Mouse (Mus musculus): Measurements from ENCODE around the gene Sh3kbp1. TPM values are rescaled to one million over a fixed set of nuclear protein-coding genes. Genes with fewer than 3 reads are reported as not detected.
"Not testable (repeated sequence)": the region's sequence is repeated elsewhere in the genome, so short reads cannot be mapped to it uniquely, and the experiment has no call there.

Gene Sh3kbp1
- 39.1 and 40.8 TPM in 2 replicates for polyA plus RNA-seq (2015; fragmentation: Nextera tagmentation; extraction: Ambion mirVana)

DNA sequence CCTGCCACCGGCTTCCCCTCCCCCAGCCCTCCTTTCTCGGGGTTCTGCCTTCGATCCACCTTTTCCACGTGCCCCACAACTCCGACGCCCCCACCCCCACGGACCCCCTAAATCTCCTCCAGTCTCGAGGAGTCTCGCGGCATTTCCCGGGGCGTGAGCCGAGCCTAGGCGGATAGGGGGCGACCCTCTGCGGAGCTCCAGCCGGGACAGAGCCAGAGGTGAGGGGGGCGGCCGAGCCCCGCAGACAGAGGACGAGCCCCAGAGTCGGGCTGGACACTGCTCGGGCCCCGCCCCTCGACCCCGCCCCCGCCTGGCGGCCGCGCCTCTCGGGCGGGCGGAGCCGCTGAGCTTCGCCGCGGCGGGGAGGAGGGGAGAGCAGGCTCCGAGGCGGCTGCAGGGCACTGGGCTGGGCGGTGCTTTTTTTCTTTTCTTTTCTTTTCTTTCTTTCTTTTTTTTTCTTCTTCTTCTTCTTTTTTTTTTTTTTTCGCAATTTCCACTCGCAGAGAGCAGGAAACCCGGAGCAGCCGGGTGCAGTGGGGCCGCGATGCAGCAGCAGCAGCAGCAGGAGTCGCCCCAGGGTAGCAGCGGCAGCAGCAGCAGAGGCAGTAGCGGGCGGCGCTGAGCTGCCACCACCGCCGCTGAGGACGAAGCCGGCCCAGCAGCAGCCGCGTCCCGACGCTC lies at the start of gene Sh3kbp1:
TSS of gene Sh3kbp1 (plus strand) at position 366 of the 681 bp plus-strand sequence.
- Histone ChIP-seq H3K4me3 (replicated peaks) (peak within 1 kb of the TSS; percentile 60), H3K9me3 (replicated peaks) (no peaks in the 10 kb centered on the region), H3K27ac (replicated peaks) (peak within 1 kb of the TSS; percentile 58), H3K27me3 (0 out of 2 replicates have a peak, but pooled peaks cover 4% of the 10 kb centered on the region), H3K36me3 (no peaks in the 10 kb centered on the region), H3K4me2 (replicated peaks) (peak within 1 kb of the TSS; percentile 66), H3K9ac (peak within 1 kb of the TSS; percentile 40), H3K4me1 (0 out of 2 replicates have a peak, but pooled peaks cover 3% of the 10 kb centered on the region)
- WGBS = 18% methylated on average over 39 of the region's 60 CpGs
- peak; percentile 85 for ATAC-seq (ENCODE audit: insufficient number of reproducible peaks, low FRiP score, low TSS enrichment, low read depth)

DNA sequence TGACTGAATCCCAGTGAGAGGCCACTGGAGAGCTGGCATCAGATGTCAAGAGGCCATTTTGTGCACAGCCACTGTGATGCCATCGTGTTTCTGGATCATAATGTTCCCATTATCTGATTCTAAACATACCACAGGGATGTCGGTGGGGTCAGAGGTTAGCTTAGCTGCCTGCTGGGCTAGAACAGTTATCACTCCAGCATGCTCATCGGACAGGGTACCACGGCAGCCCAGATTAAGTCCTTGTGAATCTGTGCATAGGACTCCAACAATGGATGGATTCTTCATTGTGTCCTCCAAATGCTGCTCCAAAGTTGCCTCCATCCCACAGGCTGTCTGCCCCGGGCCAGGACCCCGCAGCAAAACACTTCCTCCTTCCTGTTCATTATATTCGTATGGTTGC lies 42.3 kb upstream of the Sh3kbp1 start:
- not testable (repeated sequence) for ATAC-seq (ENCODE audit: insufficient number of reproducible peaks, low FRiP score, low TSS enrichment, low read depth); H3K27me3 ChIP-seq
- 56% methylated on average over 7 of the region's 7 CpGs for WGBS

DNA sequence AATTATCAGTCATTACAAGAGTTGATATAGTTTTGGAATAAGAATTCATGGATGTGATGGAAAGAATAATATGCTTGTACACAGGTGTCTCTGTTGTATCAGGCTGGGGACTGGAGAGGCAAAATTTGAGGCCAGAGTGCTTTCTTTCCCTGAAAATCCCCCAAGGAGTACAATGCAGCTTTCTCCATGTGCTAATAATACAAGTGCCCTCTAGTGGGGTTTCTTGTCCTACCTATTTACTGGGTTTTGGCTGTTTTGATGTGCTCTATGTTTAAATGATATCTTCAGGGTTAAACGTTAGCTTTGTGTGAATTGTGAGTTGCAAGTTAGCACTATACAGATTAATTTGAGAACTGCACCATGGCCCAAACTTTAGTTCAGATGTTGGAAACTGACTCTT lies 35.4 kb upstream of the Sh3kbp1 start:
- no peaks in the 10 kb centered on the region for H3K4me1 ChIP-seq
- no peaks in the 10 kb centered on the region for H3K27me3 ChIP-seq
- H3K4me3 ChIP-seq (replicated peaks) = no peak overlapping the region
- H3K36me3 ChIP-seq = no peaks in the 10 kb centered on the region
- no peak overlapping the region for H3K4me2 ChIP-seq (replicated peaks)
- no peak overlapping the region for H3K9ac ChIP-seq
- no peaks in the 10 kb centered on the region for H3K9me3 ChIP-seq (replicated peaks)
- no peak for ATAC-seq (ENCODE audit: insufficient number of reproducible peaks, low FRiP score, low TSS enrichment, low read depth)
- H3K27ac ChIP-seq (replicated peaks) = no peak overlapping the region
- WGBS = 55% methylated on average over 1 of the region's 1 CpGs

More for the DNA sequence above, 42.3 kb upstream of the Sh3kbp1 start:
- not testable (repeated sequence) for H3K4me3 ChIP-seq (replicated peaks); H3K4me1 ChIP-seq; H3K9me3 ChIP-seq (replicated peaks); H3K27ac ChIP-seq (replicated peaks); H3K9ac ChIP-seq; H3K36me3 ChIP-seq; H3K4me2 ChIP-seq (replicated peaks)

DNA sequence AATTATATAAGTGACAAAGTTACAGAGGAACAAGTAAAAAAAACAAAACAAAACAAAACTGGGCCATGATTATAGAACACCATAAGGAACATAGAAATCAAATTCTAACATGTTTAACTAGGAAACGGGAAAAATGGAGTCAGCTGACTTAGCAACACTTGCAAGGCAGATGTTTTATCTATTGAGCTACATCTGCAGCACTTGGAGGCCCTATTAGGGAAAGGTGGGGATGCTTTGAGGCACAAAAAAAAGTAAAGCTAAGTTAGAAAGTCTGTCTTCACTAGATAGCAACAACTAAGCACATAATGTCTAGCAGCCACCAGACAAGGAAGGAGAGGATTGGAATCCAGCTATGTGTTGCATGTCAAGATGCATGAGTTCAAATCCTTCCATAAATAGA lies 29.6 kb upstream of the Sh3kbp1 start:
- Histone ChIP-seq H3K27ac (replicated peaks) (no peak overlapping the region), H3K9ac (no peak overlapping the region), H3K36me3 (no peaks in the 10 kb centered on the region), H3K4me2 (replicated peaks) (no peak overlapping the region), H3K4me3 (replicated peaks) (no peak overlapping the region), H3K4me1 (no peaks in the 10 kb centered on the region), H3K27me3 (no peaks in the 10 kb centered on the region), H3K9me3 (replicated peaks) (no peaks in the 10 kb centered on the region)
- WGBS = 48% methylated on average over 1 of the region's 1 CpGs
- no peak for ATAC-seq (ENCODE audit: insufficient number of reproducible peaks, low FRiP score, low TSS enrichment, low read depth)

DNA sequence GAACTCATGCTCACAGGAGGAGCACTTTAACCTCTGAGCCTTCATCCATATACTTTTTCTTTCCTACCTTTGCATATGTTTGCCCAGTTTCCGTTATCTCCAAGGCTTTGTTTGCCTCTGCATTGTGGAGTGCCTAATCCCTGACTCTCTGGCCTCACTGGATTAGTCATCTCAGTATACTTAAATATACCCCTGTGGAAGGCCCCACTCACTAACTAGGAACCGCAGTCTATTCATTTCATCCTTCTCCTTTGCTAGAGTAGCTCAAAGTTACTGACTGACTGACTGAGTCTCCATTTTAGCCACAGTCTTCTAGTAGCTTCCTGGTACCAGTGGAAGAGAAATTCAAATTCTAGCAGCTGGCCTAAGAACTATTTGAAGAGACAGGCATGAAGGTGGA lies 22.2 kb upstream of the Sh3kbp1 start:
- Histone ChIP-seq H3K4me3 (replicated peaks) (no peak overlapping the region), H3K27me3 (peaks cover 2% of the 10 kb centered on the region; the same call in 1 of the 2 replicates), H3K4me1 (no peaks in the 10 kb centered on the region), H3K9me3 (replicated peaks) (no peaks in the 10 kb centered on the region), H3K4me2 (replicated peaks) (no peak overlapping the region), H3K9ac (no peak overlapping the region), H3K27ac (replicated peaks) (no peak overlapping the region), H3K36me3 (no peaks in the 10 kb centered on the region)
- ATAC-seq (ENCODE audit: insufficient number of reproducible peaks, low FRiP score, low TSS enrichment, low read depth) = no peak
- 83% methylated on average over 2 of the region's 2 CpGs for WGBS

DNA sequence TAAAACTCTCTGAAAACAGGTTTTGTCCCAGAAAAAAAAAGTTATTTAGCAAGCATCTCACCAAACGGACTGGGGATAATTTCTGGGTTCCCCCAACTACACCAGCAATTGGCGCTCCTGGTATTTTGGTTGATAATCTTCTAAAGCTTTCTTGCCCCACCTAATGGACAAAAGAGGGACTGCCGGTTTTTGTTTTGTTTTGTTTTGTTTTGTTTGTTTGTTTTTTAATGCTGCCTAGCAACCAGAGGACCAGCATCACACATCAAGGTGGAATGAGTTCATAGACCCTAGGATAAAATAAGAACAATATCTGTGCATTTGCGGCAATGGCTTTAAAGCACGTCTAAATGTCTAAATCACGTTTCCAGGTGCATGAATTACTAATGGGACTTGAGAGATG lies 20.1 kb upstream of the Sh3kbp1 start:
- no peak for ATAC-seq (ENCODE audit: insufficient number of reproducible peaks, low FRiP score, low TSS enrichment, low read depth)
- WGBS = 40% methylated on average over 6 of the region's 6 CpGs

DNA sequence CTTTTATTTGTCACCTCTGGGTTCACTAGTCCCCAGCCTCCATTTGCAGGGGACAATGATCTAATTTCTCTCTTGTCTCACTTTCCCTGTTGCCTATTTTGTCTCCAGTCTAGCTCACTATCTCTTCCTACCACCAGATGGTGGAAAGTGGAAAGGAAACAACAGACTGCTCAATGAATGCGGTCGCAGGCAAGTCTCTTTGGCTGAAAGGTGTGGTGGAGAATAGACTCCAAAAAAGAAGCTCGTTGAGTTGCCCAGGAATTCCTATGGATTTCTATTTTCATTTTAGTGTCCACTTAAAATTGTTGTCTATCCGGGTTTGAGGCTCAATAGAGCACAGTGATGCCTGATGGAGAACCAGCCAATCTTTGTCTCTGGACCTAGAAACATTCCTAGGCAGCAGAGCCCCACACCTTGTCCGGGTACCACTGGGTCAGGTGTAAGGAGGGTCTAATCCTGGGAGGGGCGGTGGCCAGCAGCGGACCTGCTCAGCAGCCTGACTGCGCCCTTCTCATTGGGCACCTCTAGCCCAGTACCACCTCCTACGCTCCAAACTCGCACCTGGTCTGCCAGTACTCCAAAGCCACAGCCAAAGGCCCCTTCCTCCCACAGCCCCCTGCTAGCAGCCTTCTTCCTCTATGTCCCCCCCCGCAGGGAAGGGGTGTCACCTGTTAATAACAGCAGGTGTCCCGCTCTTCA lies 715 bp upstream of the Sh3kbp1 start:
- Histone ChIP-seq H3K4me1 (0 out of 2 replicates have a peak, but pooled peaks cover 3% of the 10 kb centered on the region), H3K9ac (no peak overlapping the region), H3K4me2 (replicated peaks) (peak overlapping the region; percentile 66), H3K4me3 (replicated peaks) (peak overlapping the region; percentile 60), H3K9me3 (replicated peaks) (no peaks in the 10 kb centered on the region), H3K27me3 (0 out of 2 replicates have a peak, but pooled peaks cover 4% of the 10 kb centered on the region), H3K36me3 (no peaks in the 10 kb centered on the region), H3K27ac (replicated peaks) (no peak overlapping the region)
- 20% methylated on average over 12 of the region's 12 CpGs for WGBS
- peak; percentile 12; the same call in 1 of the 2 replicates for ATAC-seq (ENCODE audit: insufficient number of reproducible peaks, low FRiP score, low TSS enrichment, low read depth)

More for the DNA sequence above, 20.1 kb upstream of the Sh3kbp1 start:
- Histone ChIP-seq H3K9me3 (replicated peaks) (no peaks in the 10 kb centered on the region), H3K4me1 (no peaks in the 10 kb centered on the region), H3K36me3 (no peaks in the 10 kb centered on the region), H3K27me3 (peaks cover 2% of the 10 kb centered on the region; the same call in 1 of the 2 replicates), H3K4me3 (replicated peaks) (no peak overlapping the region), H3K9ac (no peak overlapping the region), H3K27ac (replicated peaks) (no peak overlapping the region), H3K4me2 (replicated peaks) (no peak overlapping the region)

DNA sequence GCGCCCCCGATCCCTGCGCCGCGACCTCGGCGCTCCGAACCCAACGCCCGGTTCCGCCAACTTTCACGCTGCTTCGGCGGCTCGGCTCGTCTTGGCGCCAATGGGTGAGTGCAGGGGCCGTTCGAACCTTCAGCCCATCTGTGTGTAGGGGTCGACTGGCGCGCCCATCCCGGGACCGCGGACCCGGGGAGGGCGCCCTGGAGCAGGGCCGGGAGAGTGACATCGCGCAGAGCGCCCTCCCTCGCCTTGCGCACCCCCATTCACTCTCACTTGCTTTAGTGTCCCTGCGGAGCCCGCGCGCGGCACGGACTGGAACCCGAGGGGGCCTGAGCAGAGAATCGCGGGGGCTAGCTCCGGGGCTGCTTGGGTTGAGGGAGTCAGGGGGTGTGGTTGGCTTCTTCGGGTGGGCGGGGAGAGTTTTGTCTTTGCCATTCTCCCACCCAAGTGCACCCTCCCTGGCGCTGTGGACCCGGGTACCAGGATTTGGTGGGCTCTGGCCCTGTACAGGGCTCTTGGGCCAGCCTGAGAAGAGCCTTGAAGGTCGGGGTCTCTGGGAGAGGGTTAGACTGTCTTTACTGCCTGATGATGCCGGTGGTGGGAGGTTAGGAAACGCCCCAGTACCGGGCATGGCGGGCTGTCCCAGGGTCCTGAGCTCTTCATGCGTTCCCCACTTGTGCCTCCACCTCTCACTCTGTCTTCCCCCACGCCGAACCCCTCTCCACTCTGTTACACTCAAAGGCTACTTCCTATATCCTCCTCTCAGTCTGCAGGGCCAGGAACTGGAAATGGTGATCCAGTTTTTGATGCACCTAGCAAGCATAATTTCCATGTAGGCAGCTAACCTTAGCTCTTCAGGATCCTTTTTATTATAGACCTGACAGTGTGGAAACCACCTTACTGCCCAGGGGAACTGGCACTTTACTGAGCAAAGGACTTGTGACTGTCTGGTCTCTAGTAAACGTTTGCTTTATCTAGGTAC lies 805 bp downstream of the Sh3kbp1 start:
- Histone ChIP-seq H3K4me3 (replicated peaks) (peak overlapping the region; percentile 60), H3K36me3 (no peaks in the 10 kb centered on the region), H3K9ac (peak overlapping the region; percentile 40), H3K27me3 (0 out of 2 replicates have a peak, but pooled peaks cover 4% of the 10 kb centered on the region), H3K9me3 (replicated peaks) (no peaks in the 10 kb centered on the region), H3K4me2 (replicated peaks) (peak overlapping the region; percentile 66), H3K4me1 (0 out of 2 replicates have a peak, but pooled peaks cover 3% of the 10 kb centered on the region), H3K27ac (replicated peaks) (peak overlapping the region; percentile 58)
- WGBS = 21% methylated on average over 43 of the region's 56 CpGs
- ATAC-seq (ENCODE audit: insufficient number of reproducible peaks, low FRiP score, low TSS enrichment, low read depth) = peak; percentile 59

DNA sequence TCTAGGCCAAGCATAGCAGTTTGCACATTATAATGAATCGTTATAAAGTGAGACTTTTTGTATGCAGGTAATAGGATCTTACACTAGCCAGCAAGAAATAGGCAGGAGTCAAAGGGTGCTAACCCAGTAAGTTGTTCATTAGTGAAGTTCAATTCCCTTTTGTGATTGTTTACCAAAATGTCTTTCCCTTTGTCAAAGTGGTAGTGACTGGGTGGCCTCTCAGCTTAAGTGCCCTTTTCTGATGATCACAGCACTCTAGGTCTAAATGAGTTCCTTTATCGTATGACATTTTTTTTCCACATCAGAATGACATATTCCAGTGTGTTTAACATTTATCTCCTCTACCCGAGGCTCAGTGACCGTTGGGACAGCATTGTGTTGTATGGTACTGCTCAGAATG lies 1.6 kb downstream of the Sh3kbp1 start:
- 0 out of 2 replicates have a peak, but pooled peaks cover 3% of the 10 kb centered on the region for H3K4me1 ChIP-seq
- H3K4me2 ChIP-seq (replicated peaks) = peak overlapping the region; percentile 66
- no peaks in the 10 kb centered on the region for H3K9me3 ChIP-seq (replicated peaks)
- H3K27me3 ChIP-seq = 0 out of 2 replicates have a peak, but pooled peaks cover 4% of the 10 kb centered on the region
- no peak overlapping the region for H3K9ac ChIP-seq
- no peaks in the 10 kb centered on the region for H3K36me3 ChIP-seq
- no peak for ATAC-seq (ENCODE audit: insufficient number of reproducible peaks, low FRiP score, low TSS enrichment, low read depth)
- WGBS = 58% methylated on average over 4 of the region's 4 CpGs
- no peak overlapping the region for H3K27ac ChIP-seq (replicated peaks)
- H3K4me3 ChIP-seq (replicated peaks) = peak overlapping the region; percentile 60

DNA sequence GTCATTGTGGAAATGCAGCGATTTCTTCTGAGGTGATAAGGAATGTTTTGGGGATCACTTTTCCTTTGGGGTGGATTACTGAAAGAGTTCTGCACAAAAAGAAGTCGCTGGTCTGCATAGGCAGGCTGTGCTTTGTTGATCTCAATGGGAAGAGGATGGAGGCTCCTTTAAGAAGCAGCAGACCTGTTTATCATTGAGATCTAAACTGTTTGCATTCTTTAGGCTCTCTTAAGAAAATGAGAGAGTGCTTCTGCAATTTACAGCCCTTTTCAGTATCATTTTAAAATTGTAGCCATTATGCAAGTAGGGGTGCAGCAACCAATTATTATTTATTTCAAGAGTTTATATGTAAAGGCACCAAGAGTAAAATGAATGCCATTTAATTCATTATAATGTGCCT lies 2.1 kb downstream of the Sh3kbp1 start:
- Histone ChIP-seq H3K4me3 (replicated peaks) (no peak overlapping the region), H3K4me1 (0 out of 2 replicates have a peak, but pooled peaks cover 3% of the 10 kb centered on the region), H3K27me3 (0 out of 2 replicates have a peak, but pooled peaks cover 4% of the 10 kb centered on the region), H3K9me3 (replicated peaks) (no peaks in the 10 kb centered on the region), H3K4me2 (replicated peaks) (peak overlapping the region; percentile 66; the same call in 1 of the 2 replicates), H3K27ac (replicated peaks) (no peak overlapping the region), H3K9ac (no peak overlapping the region), H3K36me3 (no peaks in the 10 kb centered on the region)
- no peak for ATAC-seq (ENCODE audit: insufficient number of reproducible peaks, low FRiP score, low TSS enrichment, low read depth)
- WGBS = 46% methylated on average over 2 of the region's 2 CpGs

Measured in embryonic facial prominence, embryonic 15.5 days (tissue).